Mouse (Mus musculus) kidney, adult 2 months (tissue): ENCODE results near the gene Chp1. TPM values are rescaled to one million over a fixed set of nuclear protein-coding genes. Genes with fewer than 3 reads are reported as not detected.
"Not testable (repeated sequence)": the region's sequence is repeated elsewhere in the genome, so short reads cannot be mapped to it uniquely, and the experiment has no call there.

Source experiments
- DNase-seq: peaks from one replicate; pipeline ENCODE4 v3.0.0; 2021
- H3K27ac ChIP-seq: fragments of 200-500 bp; 2 replicates; pipeline ENCODE4 v1.5.1; 2012; ENCODE audit warnings: low read depth, low read length, control low read depth, inconsistent platforms; ENCODE audit not compliant: insufficient read depth
- H3K27me3 ChIP-seq: fragments of 200-500 bp; replicated peaks from 2 replicates; pipeline ENCODE4 v1.6.1; 2012; ENCODE audit warnings: mild to moderate bottlenecking, moderate library complexity, low read length, inconsistent platforms; ENCODE audit not compliant: control insufficient read depth, insufficient read depth
- H3K36me3 ChIP-seq: fragments of 200-500 bp; 2 replicates; pipeline ENCODE4 v1.6.1; 2012; ENCODE audit warnings: mild to moderate bottlenecking, moderate library complexity, low read length, inconsistent platforms; ENCODE audit not compliant: control insufficient read depth, insufficient read depth
- H3K4me1 ChIP-seq: fragments of 200-500 bp; 2 replicates; pipeline ENCODE4 v1.6.1; 2011; ENCODE audit warnings: low read length; ENCODE audit not compliant: control insufficient read depth, insufficient read depth
- H3K4me3 ChIP-seq: fragments of 200-500 bp; 2 replicates; pipeline ENCODE4 v1.5.1; 2011; ENCODE audit warnings: mild to moderate bottlenecking, low read depth, low read length, control low read depth; ENCODE audit not compliant: insufficient read depth
- CTCF ChIP-seq: fragments of 200-500 bp; conservative IDR thresholded peaks from 2 replicates; pipeline ENCODE4 v1.5.1; 2011; ENCODE audit warnings: low read depth, mild to moderate bottlenecking, control low read depth, low read length, moderate library complexity, mixed read lengths; ENCODE audit not compliant: insufficient read depth, insufficient read length
- POLR2A ChIP-seq: fragments of 200-500 bp; IDR thresholded peaks from one replicate; pipeline ENCODE4 v1.6.1; 2011; ENCODE audit warnings: low read depth, low read length, control low read depth
- WGBS: fragments of 180-500 bp; shearing (Covaris S2); methylation state at CpG from one replicate; pipeline ENCODE4 v1.1.7; 2018; 5-methylcytosine and 5-hydroxymethylcytosine counted together
- polyA plus RNA-seq: library from polyadenylated mRNA; depleted of rRNA; stranded (reverse); fragments of >200 nt; gene quantifications from 2 replicates; pipeline ENCODE4 v1.2.3, GENCODE M21; 2012; rRNA removed

Gene Chp1
- polyA plus RNA-seq, result 129 and 135 TPM in 2 replicates

GRCm38 (mm10) chr2:119547522-119548370 is at the start of gene Chp1, which contains the start of gene Exd1:
TSS of gene Chp1 (plus strand) at chr2:119547697.
TSS of gene Exd1 (minus strand) at chr2:119547627.
- no peaks in the 10 kb centered on the region for H3K27me3 ChIP-seq
- peak within 1 kb of the TSS; percentile 85 for H3K4me3 ChIP-seq
- H3K27ac ChIP-seq, result peak within 1 kb of the TSS; percentile 79
- TF ChIP-seq CTCF (no peak), POLR2A (peak; percentile 53)
- peak; percentile 99 for DNase-seq
- no peaks in the 10 kb centered on the region; the same call in 1 of the 2 replicates for H3K4me1 ChIP-seq
- H3K36me3 ChIP-seq, result no peaks in the 10 kb centered on the region
- under 1% methylated on average over 57 of the region's 57 CpGs for whole genome bisulfite sequencing

DNA sequence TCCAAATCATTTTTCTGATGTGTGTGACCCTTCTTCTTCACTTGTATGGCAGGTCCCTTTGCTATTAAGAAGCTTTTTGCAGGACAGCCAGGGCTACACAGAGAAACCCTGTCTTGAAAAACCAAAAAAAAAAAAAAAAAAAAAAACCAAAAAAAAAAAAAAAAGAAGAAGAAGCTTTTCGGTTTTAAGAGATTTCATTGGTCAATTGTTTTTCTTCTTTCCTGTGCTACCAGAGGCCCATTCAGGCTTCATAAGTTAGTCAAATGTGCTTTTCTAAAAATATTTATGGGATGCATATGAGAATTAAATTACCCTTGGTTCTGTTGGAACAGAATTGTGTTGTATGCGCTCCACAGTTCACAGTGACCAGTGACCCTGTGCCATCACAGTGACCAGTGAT is 48.6 kb upstream of the Chp1 start:
- no peak for TF ChIP-seq POLR2A
- no peak for TF ChIP-seq CTCF
- WGBS, result 71% methylated on average over 2 of the region's 2 CpGs
- H3K36me3 ChIP-seq, result no peaks in the 10 kb centered on the region

GRCm38 (mm10) chr2:119500965-119501652 is 46.4 kb upstream of the Chp1 start:
- no peak for TF ChIP-seq CTCF
- no peak for TF ChIP-seq POLR2A
- no peak overlapping the region for H3K27ac ChIP-seq
- no peaks in the 10 kb centered on the region for H3K27me3 ChIP-seq
- H3K4me3 ChIP-seq, result no peak overlapping the region
- H3K4me1 ChIP-seq, result no peaks in the 10 kb centered on the region
- H3K36me3 ChIP-seq, result no peaks in the 10 kb centered on the region
- 85% methylated on average over 2 of the region's 2 CpGs for WGBS
- DNase-seq, result no peak

More for the DNA sequence above, 48.6 kb upstream of the Chp1 start:
- no peak for DNase-seq
- H3K4me1 ChIP-seq, result no peaks in the 10 kb centered on the region
- no peak overlapping the region for H3K4me3 ChIP-seq
- H3K27ac ChIP-seq, result no peak overlapping the region
- H3K27me3 ChIP-seq, result no peaks in the 10 kb centered on the region

DNA sequence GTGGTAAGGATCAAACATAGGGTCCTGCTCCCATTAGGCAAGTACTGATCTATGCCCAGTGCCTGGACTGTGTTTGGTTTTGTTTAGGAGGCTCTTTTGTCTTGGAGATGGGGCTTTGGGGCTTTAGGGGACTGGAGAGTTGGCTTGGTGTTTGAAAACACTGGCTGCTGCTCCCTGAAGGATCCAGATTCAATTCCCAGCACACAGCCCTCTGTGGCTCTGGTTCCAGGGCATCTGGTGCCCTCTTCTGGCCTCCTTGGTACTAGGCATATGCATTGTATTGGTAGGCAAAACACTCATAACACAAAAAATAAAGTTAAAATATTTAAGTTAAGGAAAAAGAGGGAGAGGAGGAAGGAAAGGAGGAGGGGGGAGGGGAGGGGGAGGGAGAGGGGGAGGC is 40.4 kb upstream of the Chp1 start:
- Histone ChIP-seq H3K36me3 (no peaks in the 10 kb centered on the region), H3K4me3 (no peak overlapping the region), H3K27me3 (no peaks in the 10 kb centered on the region), H3K27ac (no peak overlapping the region), H3K4me1 (no peaks in the 10 kb centered on the region)
- TF ChIP-seq CTCF (peak; percentile 57), POLR2A (no peak)
- peak; percentile 34 for DNase-seq

GRCm38 (mm10) chr2:119508518-119508917 is 39.0 kb upstream of the Chp1 start:
- not testable (repeated sequence) for DNase-seq, H3K27ac ChIP-seq, H3K27me3 ChIP-seq, H3K4me1 ChIP-seq, H3K36me3 ChIP-seq, H3K4me3 ChIP-seq
- WGBS, result 67% methylated on average over 7 of the region's 7 CpGs

DNA sequence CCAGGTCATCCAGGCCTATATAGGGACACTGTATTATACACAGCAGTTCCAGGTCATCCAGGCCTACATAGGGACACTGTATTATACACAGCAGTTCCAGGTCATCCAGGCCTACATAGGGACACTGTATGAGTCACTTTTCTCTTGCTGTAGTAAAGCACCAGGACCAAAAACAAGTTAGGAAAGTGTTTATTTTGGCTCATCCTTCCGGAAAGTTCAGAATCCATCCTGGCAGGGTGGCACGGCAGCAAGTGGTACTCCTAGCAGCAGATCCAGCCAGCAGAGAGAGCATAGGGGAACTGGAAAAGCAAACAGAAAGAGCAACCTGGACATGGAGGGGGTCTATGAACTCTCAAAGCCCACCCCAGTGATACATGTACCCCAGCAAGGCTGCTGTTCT is 36.6 kb upstream of the Chp1 start:
- no peaks in the 10 kb centered on the region for H3K27me3 ChIP-seq
- no peaks in the 10 kb centered on the region for H3K4me1 ChIP-seq
- H3K27ac ChIP-seq, result no peak overlapping the region
- 64% methylated on average over 2 of the region's 2 CpGs for WGBS
- H3K36me3 ChIP-seq, result no peaks in the 10 kb centered on the region
- peak; percentile 48 for DNase-seq
- TF ChIP-seq POLR2A (no peak), CTCF (no peak)
- H3K4me3 ChIP-seq, result no peak overlapping the region

DNA sequence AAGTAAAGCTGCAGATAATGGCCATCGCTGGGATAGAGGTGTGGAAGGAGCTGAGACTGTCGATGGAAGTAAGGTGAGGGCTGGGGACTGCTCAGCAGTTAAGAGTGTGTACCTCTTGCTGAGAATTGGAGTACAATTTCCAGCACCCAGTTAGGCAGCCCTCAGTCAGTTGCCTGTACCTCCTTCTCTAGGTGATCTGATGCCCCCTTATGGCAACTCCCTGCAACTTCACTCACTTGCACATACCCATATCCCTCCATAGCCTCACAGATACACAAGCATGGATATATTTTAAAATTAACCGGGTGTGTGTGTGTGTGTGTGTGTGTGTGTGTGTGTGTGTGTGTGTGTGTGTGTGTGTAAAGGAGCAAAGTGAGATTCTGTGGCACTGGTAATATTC is 35.2 kb upstream of the Chp1 start:
- WGBS, result 88% methylated on average over 3 of the region's 3 CpGs
- H3K27ac ChIP-seq, result no peak overlapping the region
- H3K27me3 ChIP-seq, result no peaks in the 10 kb centered on the region
- no peaks in the 10 kb centered on the region for H3K36me3 ChIP-seq
- no peaks in the 10 kb centered on the region for H3K4me1 ChIP-seq
- TF ChIP-seq CTCF (peak; percentile 42), POLR2A (no peak)
- peak; percentile 22 for DNase-seq
- H3K4me3 ChIP-seq, result no peak overlapping the region
